Mouse (Mus musculus): ENCODE measurements at regions not wholly inside any gene's neighbourhood (a gene's known extent, or its start where the extent isn't known, plus 50 kb on each side); places are given as distances from the start of the nearest gene placed in this dataset.

- 16% methylated on average over 1 of the region's 1 CpGs for WGBS
- no peak for TF ChIP-seq EP300 (IDR thresholded peaks at IDR 0.05)
- TF ChIP-seq CTCF (IDR thresholded peaks at IDR 0.05), result no peak
- Histone ChIP-seq H3K4me3 (ENCODE audit: low read depth, low read length) (no peak overlapping the region), H3K4me2 (replicated peaks; ENCODE audit: low read depth, low read length) (no peak overlapping the region), H3K27ac (ENCODE audit: low read length) (no peak overlapping the region), H3K36me3 (ENCODE audit: insufficient read depth, low read length) (no peaks in the 10 kb centered on the region), H3K9me3 (ENCODE audit: low read length) (no peaks in the 10 kb centered on the region), H3K27me3 (replicated peaks; ENCODE audit: insufficient read depth, low read length) (no peaks in the 10 kb centered on the region), H3K9ac (replicated peaks; ENCODE audit: low read depth) (no peak overlapping the region), H3K4me1 (ENCODE audit: insufficient read depth, low read depth, low read length) (no peaks in the 10 kb centered on the region)
- DNase-seq (ENCODE audit: low spot score) (no peak), ATAC-seq (no peak)
Measured at GRCm38 (mm10) chr16:93281715-93282114, 322.1 kb downstream of the Setd4 start.

GRCm38 (mm10) chr16:93272636-93273035 lies 331.2 kb downstream of the Setd4 start:
- Histone ChIP-seq H3K4me3 (ENCODE audit: low read depth, low read length) (no peak overlapping the region), H3K9me3 (ENCODE audit: low read length) (no peaks in the 10 kb centered on the region), H3K36me3 (ENCODE audit: insufficient read depth, low read length) (no peaks in the 10 kb centered on the region), H3K27me3 (replicated peaks; ENCODE audit: insufficient read depth, low read length) (no peaks in the 10 kb centered on the region), H3K4me1 (ENCODE audit: insufficient read depth, low read depth, low read length) (no peaks in the 10 kb centered on the region), H3K27ac (ENCODE audit: low read length) (no peak overlapping the region), H3K9ac (replicated peaks; ENCODE audit: low read depth) (no peak overlapping the region), H3K4me2 (replicated peaks; ENCODE audit: low read depth, low read length) (no peak overlapping the region)
- WGBS, result 36% methylated on average over 8 of the region's 8 CpGs
- DNase-seq (ENCODE audit: low spot score), result no peak
- no peak for ATAC-seq
- TF ChIP-seq EP300 (IDR thresholded peaks at IDR 0.05), result no peak
- TF ChIP-seq CTCF (IDR thresholded peaks at IDR 0.05), result no peak

GRCm38 (mm10) chr16:93272146-93272545 lies 331.7 kb downstream of the Setd4 start:
- DNase-seq (ENCODE audit: low spot score), result no peak
- H3K36me3 ChIP-seq (ENCODE audit: insufficient read depth, low read length), result no peaks in the 10 kb centered on the region
- no peak overlapping the region for H3K4me2 ChIP-seq (replicated peaks; ENCODE audit: low read depth, low read length)
- WGBS, result 43% methylated on average over 6 of the region's 6 CpGs
- H3K27ac ChIP-seq (ENCODE audit: low read length), result no peak overlapping the region
- no peaks in the 10 kb centered on the region for H3K4me1 ChIP-seq (ENCODE audit: insufficient read depth, low read depth, low read length)
- no peaks in the 10 kb centered on the region for H3K9me3 ChIP-seq (ENCODE audit: low read length)
- no peaks in the 10 kb centered on the region for H3K27me3 ChIP-seq (replicated peaks; ENCODE audit: insufficient read depth, low read length)
- no peak overlapping the region for H3K9ac ChIP-seq (replicated peaks; ENCODE audit: low read depth)
- no peak overlapping the region for H3K4me3 ChIP-seq (ENCODE audit: low read depth, low read length)
- TF ChIP-seq CTCF (IDR thresholded peaks at IDR 0.05), result no peak
- no peak for TF ChIP-seq EP300 (IDR thresholded peaks at IDR 0.05)
- no peak for ATAC-seq

- ATAC-seq (no peak), DNase-seq (ENCODE audit: low spot score) (no peak)
- TF ChIP-seq CTCF (IDR thresholded peaks at IDR 0.05), result no peak
- no peak for TF ChIP-seq EP300 (IDR thresholded peaks at IDR 0.05)
- H3K9me3 ChIP-seq (ENCODE audit: low read length), result no peaks in the 10 kb centered on the region
- H3K4me3 ChIP-seq (ENCODE audit: low read depth, low read length), result no peak overlapping the region
- H3K36me3 ChIP-seq (ENCODE audit: insufficient read depth, low read length), result no peaks in the 10 kb centered on the region
- no peak overlapping the region for H3K9ac ChIP-seq (replicated peaks; ENCODE audit: low read depth)
- no peak overlapping the region for H3K27ac ChIP-seq (ENCODE audit: low read length)
- H3K4me2 ChIP-seq (replicated peaks; ENCODE audit: low read depth, low read length), result no peak overlapping the region
- 64% methylated on average over 4 of the region's 4 CpGs for WGBS
- H3K4me1 ChIP-seq (ENCODE audit: insufficient read depth, low read depth, low read length), result no peaks in the 10 kb centered on the region
- no peaks in the 10 kb centered on the region for H3K27me3 ChIP-seq (replicated peaks; ENCODE audit: insufficient read depth, low read length)
Measured at GRCm38 (mm10) chr16:93264061-93264585, 339.7 kb downstream of the Setd4 start.

GRCm38 (mm10) chr16:93263141-93263815 lies 340.6 kb downstream of the Setd4 start:
- Histone ChIP-seq H3K9me3 (ENCODE audit: low read length) (no peaks in the 10 kb centered on the region), H3K27ac (ENCODE audit: low read length) (no peak overlapping the region), H3K4me3 (ENCODE audit: low read depth, low read length) (no peak overlapping the region), H3K9ac (replicated peaks; ENCODE audit: low read depth) (no peak overlapping the region), H3K36me3 (ENCODE audit: insufficient read depth, low read length) (no peaks in the 10 kb centered on the region), H3K4me2 (replicated peaks; ENCODE audit: low read depth, low read length) (no peak overlapping the region), H3K27me3 (replicated peaks; ENCODE audit: insufficient read depth, low read length) (no peaks in the 10 kb centered on the region), H3K4me1 (ENCODE audit: insufficient read depth, low read depth, low read length) (no peaks in the 10 kb centered on the region)
- WGBS, result 73% methylated on average over 8 of the region's 8 CpGs
- DNase-seq (ENCODE audit: low spot score) (no peak), ATAC-seq (no peak)
- TF ChIP-seq CTCF (IDR thresholded peaks at IDR 0.05) (no peak), EP300 (IDR thresholded peaks at IDR 0.05) (no peak)

GRCm38 (mm10) chr16:93246825-93247224 lies 357.0 kb downstream of the Setd4 start:
- no peaks in the 10 kb centered on the region for H3K36me3 ChIP-seq (ENCODE audit: insufficient read depth, low read length)
- DNase-seq (ENCODE audit: low spot score), result peak; percentile 36
- TF ChIP-seq EP300 (IDR thresholded peaks at IDR 0.05) (no peak), CTCF (IDR thresholded peaks at IDR 0.05) (no peak)

More at GRCm38 (mm10) chr16:93246825-93247224, 357.0 kb downstream of the Setd4 start:
- H3K4me2 ChIP-seq (replicated peaks; ENCODE audit: low read depth, low read length), result no peak overlapping the region
- H3K9ac ChIP-seq (replicated peaks; ENCODE audit: low read depth), result no peak overlapping the region
- ATAC-seq, result peak; percentile 53; the same call in 1 of the 2 replicates
- no peaks in the 10 kb centered on the region for H3K27me3 ChIP-seq (replicated peaks; ENCODE audit: insufficient read depth, low read length)
- WGBS, result 29% methylated on average over 7 of the region's 7 CpGs
- no peaks in the 10 kb centered on the region for H3K9me3 ChIP-seq (ENCODE audit: low read length)
- no peak overlapping the region for H3K4me3 ChIP-seq (ENCODE audit: low read depth, low read length)
- no peak overlapping the region for H3K27ac ChIP-seq (ENCODE audit: low read length)
- no peaks in the 10 kb centered on the region for H3K4me1 ChIP-seq (ENCODE audit: insufficient read depth, low read depth, low read length)

All from lung, postnatal 0 days (tissue).